Mouse (Mus musculus) hindbrain, postnatal 0 days (tissue): ENCODE measurements around the gene Emc7. TPM values are rescaled to one million over a fixed set of nuclear protein-coding genes. Genes with fewer than 3 reads are reported as not detected.
"Not testable (repeated sequence)": the region's sequence is repeated elsewhere in the genome, so short reads cannot be mapped to it uniquely, and the experiment has no call there.

Experiments used
- ATAC-seq: fragments of 200-750 bp; cut with Nextera tagmentation; 2 replicates; pipeline ENCODE4 v1.8.0; 2017; ENCODE audit warnings: mild to moderate bottlenecking, moderate TSS enrichment, moderate library complexity
- DNase-seq: peaks from one replicate; pipeline ENCODE4 v3.0.0-alpha.2; 2015; ENCODE audit warnings: low spot score
- H3K27ac ChIP-seq: fragments of 300-500 bp; sonication (generic); 2 replicates; pipeline ENCODE4 v1.5.1; 2014; ENCODE audit warnings: mild to moderate bottlenecking
- H3K27me3 ChIP-seq: fragments of 300-500 bp; sonication (generic); 2 replicates; pipeline ENCODE4 v1.6.1; 2014; ENCODE audit warnings: low read length, mixed read lengths; ENCODE audit not compliant: insufficient read depth
- H3K36me3 ChIP-seq: fragments of 300-500 bp; sonication (generic); 2 replicates; pipeline ENCODE4 v1.6.1; 2014; ENCODE audit warnings: low read length, mixed read lengths; ENCODE audit not compliant: insufficient read depth
- H3K4me1 ChIP-seq: fragments of 300-500 bp; sonication (generic); 2 replicates; pipeline ENCODE4 v1.6.1; 2014; ENCODE audit warnings: antibody characterized with exemption, low read length, mixed read lengths; ENCODE audit not compliant: insufficient read depth
- H3K4me2 ChIP-seq: fragments of 300-500 bp; sonication (generic); 2 replicates; pipeline ENCODE4 v1.6.1; 2014; ENCODE audit warnings: low read depth, mild to moderate bottlenecking, low read length, moderate library complexity, mixed read lengths
- H3K4me3 ChIP-seq: fragments of 300-500 bp; sonication (generic); 2 replicates; pipeline ENCODE4 v1.5.1; 2014; ENCODE audit warnings: low read length
- H3K9ac ChIP-seq: fragments of 300-500 bp; sonication (generic); replicated peaks from 2 replicates; pipeline ENCODE4 v1.6.1; 2014; ENCODE audit warnings: mild to moderate bottlenecking, low read length, moderate library complexity, mixed read lengths
- H3K9me3 ChIP-seq: fragments of 300-500 bp; sonication (generic); 2 replicates; pipeline ENCODE4 v1.6.1; 2016; ENCODE audit warnings: low read length, mixed read lengths
- CTCF ChIP-seq: IDR thresholded peaks from 2 replicates; pipeline ENCODE4 v1.5.1; 2016; ENCODE audit warnings: antibody characterized with exemption, control low read depth, low read depth
- WGBS: fragments of 180-500 bp; shearing (Covaris S2); extraction: QIAGEN DNeasy Blood & Tissue Kit; methylation state at CpG from one replicate; pipeline ENCODE4 v1.1.7; 2014; 5-methylcytosine and 5-hydroxymethylcytosine counted together
- polyA plus RNA-seq: library from polyadenylated mRNA; unstranded; fragments of >200 nt; fragmentation: Nextera tagmentation; extraction: Ambion mirVana; gene quantifications from 2 replicates; pipeline ENCODE4 v1.2.1, GENCODE M21; 2015
- total RNA-seq: library from RNA; depleted of rRNA; stranded (reverse); fragments of >200 nt; gene quantifications from 2 replicates; pipeline ENCODE4 v1.2.3, GENCODE M21; 2014

Gene Emc7
- total and polyA plus RNA-seq, 2 experiments from 2014 or later: 15.9 to 37.8 TPM

DNA sequence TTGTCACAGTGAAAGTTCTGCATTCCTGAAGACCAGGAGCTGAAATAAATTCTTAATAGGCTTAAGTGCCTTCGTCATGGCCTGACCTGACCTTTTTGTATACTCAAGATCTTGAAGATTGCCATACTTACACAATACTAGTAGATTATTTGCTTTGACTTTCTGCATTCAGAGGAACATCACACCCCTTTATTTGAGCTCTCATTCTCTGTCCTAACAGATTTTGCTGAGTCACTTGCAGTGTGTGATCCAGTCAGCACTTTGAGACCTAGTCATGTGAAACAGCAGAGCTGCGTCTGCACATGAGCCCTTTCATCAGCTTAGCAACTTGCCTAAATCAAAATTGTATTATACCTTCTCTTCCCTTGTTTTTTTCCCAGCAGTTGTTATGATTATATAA lies 21.4 kb upstream of the Emc7 start:
- DNase-seq (no peak), ATAC-seq (no peak)
- WGBS: 69% methylated on average over 2 of the region's 2 CpGs

DNA sequence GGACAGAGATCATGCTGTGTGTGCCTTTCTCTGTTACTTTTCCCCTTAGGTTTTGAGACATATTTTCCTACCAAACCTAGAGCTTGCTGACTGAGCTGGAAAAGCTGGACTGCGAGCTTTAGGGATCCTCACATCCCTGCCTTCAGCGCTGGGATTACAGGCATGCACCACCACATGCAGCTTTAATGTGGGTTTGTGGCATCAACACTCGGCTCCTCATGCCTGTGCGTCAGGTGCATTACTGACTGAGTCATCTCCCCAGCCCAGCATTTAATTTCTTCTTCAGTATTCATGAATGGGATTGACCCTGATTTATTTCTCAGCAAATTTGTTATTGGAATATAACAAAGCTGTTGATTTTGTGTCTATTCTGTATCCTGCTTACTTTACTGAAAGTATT lies 18.5 kb upstream of the Emc7 start:
- 75% methylated on average over 4 of the region's 4 CpGs for WGBS
- Histone ChIP-seq H3K4me2 (no peak overlapping the region), H3K9me3 (no peaks in the 10 kb centered on the region), H3K27ac (no peak overlapping the region), H3K9ac (no peak overlapping the region), H3K27me3 (no peaks in the 10 kb centered on the region), H3K4me3 (no peak overlapping the region), H3K36me3 (no peaks in the 10 kb centered on the region), H3K4me1 (no peaks in the 10 kb centered on the region)
- ATAC-seq (no peak), DNase-seq (no peak)
- TF ChIP-seq CTCF: no peak

More for the DNA sequence above, 21.4 kb upstream of the Emc7 start:
- TF ChIP-seq CTCF: no peak
- no peak overlapping the region for H3K4me2 ChIP-seq
- no peaks in the 10 kb centered on the region for H3K9me3 ChIP-seq
- H3K27ac ChIP-seq: no peak overlapping the region
- no peak overlapping the region for H3K4me3 ChIP-seq
- no peaks in the 10 kb centered on the region for H3K36me3 ChIP-seq
- H3K4me1 ChIP-seq: no peaks in the 10 kb centered on the region
- H3K27me3 ChIP-seq: no peaks in the 10 kb centered on the region
- H3K9ac ChIP-seq: no peak overlapping the region

DNA sequence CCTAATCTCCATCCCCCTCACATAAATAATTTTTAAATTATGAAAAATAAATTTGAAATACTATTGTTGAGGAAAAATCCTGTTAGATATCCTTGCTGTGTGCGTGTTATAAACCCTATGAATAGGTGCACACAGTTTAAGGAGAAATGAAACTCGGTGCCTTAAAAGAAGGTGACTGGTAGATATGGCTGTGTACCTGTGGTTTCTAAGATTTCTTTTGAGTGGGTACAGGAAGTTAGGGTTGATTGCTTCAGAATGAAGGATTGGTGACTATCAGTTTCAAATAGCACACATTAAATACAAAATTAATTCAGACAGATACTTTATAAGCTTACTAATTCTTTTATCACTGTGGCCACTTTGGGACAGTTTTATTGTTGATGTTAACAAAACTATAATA lies 17.2 kb upstream of the Emc7 start:
- no peaks in the 10 kb centered on the region for H3K9me3 ChIP-seq
- no peak for ATAC-seq
- no peaks in the 10 kb centered on the region for H3K36me3 ChIP-seq
- no peak overlapping the region for H3K27ac ChIP-seq
- no peaks in the 10 kb centered on the region for H3K27me3 ChIP-seq
- TF ChIP-seq CTCF: no peak
- H3K4me3 ChIP-seq: no peak overlapping the region
- no peak for DNase-seq
- no peak overlapping the region for H3K4me2 ChIP-seq
- H3K9ac ChIP-seq: no peak overlapping the region
- WGBS: 91% methylated on average over 2 of the region's 2 CpGs
- H3K4me1 ChIP-seq: no peaks in the 10 kb centered on the region

DNA sequence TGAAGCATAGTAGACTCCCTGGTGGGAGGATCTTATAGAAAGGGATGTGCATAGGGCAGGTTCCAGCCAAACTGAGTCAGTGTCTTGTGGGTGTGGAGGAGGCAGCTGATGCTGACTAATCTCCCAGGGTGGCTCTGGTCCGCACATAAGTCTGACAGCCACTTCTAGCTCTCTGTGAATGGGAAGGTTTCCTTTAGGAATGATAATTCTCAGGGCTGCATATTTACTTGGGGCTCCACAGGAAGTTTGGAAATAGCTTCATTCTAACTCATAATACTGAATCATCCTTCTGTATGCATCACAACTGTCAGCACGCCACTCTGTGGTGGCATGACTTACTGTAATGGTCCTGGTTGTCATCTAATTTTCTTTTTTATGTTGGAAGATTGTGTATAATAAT lies 11.3 kb upstream of the Emc7 start:
- Histone ChIP-seq H3K4me2 (no peak overlapping the region), H3K4me1 (no peaks in the 10 kb centered on the region), H3K9me3 (no peaks in the 10 kb centered on the region), H3K4me3 (no peak overlapping the region), H3K36me3 (no peaks in the 10 kb centered on the region), H3K27ac (no peak overlapping the region), H3K27me3 (no peaks in the 10 kb centered on the region), H3K9ac (no peak overlapping the region)
- TF ChIP-seq CTCF: no peak
- 64% methylated on average over 2 of the region's 2 CpGs for WGBS
- no peak for ATAC-seq
- DNase-seq: no peak

DNA sequence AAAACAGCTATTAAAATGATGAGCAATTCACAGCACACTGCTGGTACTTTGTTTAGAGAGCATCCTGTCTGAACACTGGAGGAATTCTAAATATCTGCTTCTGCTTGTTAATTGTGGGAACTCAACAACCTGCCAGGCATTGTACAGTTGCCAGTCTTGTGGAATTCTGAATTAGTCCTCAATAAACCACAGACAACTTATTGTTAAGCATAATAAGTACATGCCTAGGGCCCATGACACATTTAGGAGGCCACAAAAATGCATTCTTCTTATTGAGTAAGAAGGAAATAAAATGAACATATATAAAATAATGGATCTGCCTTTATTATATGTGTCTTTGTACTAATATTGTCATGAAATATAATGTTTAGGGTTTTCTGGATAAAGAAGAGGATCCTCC lies 9.3 kb upstream of the Emc7 start:
- Histone ChIP-seq H3K36me3 (no peaks in the 10 kb centered on the region), H3K27me3 (no peaks in the 10 kb centered on the region), H3K4me1 (no peaks in the 10 kb centered on the region), H3K9me3 (no peaks in the 10 kb centered on the region), H3K4me2 (no peak overlapping the region), H3K9ac (no peak overlapping the region), H3K27ac (no peak overlapping the region), H3K4me3 (no peak overlapping the region)
- no peak for DNase-seq
- ATAC-seq: no peak
- no peak for TF ChIP-seq CTCF

DNA sequence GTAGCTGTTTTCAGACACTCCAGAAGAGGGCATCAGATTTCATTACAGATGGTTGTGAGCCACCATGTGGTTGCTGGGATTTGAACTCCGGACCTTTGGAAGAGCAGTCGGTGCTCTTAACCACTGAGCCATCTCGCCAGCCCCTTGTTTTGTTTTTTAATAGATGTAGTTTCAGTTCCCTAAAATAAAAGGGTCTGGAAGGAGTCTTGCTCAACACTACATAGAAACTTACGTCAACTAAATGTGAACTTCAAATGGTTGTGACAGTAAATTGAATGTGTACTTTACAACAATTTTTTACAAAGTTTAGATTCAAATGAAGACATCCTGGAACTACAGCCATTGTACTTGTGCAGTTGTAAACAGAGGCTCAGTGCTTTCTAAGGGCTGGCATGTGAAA lies 6.8 kb upstream of the Emc7 start:
- not testable (repeated sequence) for H3K27me3 ChIP-seq, DNase-seq, H3K4me1 ChIP-seq, H3K4me3 ChIP-seq, H3K36me3 ChIP-seq, ATAC-seq, H3K9me3 ChIP-seq, H3K27ac ChIP-seq, H3K9ac ChIP-seq, H3K4me2 ChIP-seq
- 67% methylated on average over 4 of the region's 4 CpGs for WGBS

DNA sequence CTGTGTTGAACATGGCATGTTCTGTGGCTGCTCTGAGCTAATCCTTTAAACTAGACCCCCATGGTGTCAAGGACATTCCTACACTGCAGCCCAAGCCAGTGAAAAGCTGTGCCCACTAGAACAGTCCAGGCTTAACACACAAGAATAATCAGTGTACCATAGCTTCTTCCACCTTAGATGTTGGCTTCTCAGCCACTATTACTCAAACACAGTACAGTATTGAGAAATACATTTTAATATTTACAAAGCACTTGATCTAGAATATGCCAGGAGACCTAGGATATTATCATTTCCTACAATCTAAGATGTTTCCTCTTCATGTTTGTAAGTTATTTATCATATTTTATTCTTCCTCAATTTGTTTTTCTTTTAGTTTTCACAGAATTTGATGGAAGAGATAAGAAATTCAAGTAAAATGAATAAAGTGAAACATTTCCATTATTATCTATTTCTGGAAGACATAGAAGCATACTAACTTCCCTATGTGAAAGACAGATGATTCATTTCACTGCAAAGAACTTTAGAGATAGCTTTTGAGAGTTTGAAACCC lies 6.2 kb upstream of the Emc7 start:
- Histone ChIP-seq H3K4me3 (no peak overlapping the region), H3K36me3 (no peaks in the 10 kb centered on the region), H3K9me3 (no peaks in the 10 kb centered on the region), H3K27ac (no peak overlapping the region), H3K9ac (no peak overlapping the region), H3K4me2 (no peak overlapping the region), H3K4me1 (no peaks in the 10 kb centered on the region), H3K27me3 (no peaks in the 10 kb centered on the region)
- ATAC-seq (no peak), DNase-seq (no peak)
- TF ChIP-seq CTCF: no peak
